Mouse (Mus musculus) left cerebral cortex, postnatal 14 days (tissue): ENCODE measurements around the gene Slc2a10. TPM values are rescaled to one million over a fixed set of nuclear protein-coding genes. Genes with fewer than 3 reads are reported as not detected.
A peak's percentile ranks its signal among the peaks of the same experiment; 100 is the strongest.

ENCODE experiments used
- DNase-seq, 2 experiments: peaks; one replicate each; pipeline ENCODE4 v3.0.0; 2021 to 2022; ENCODE audit warnings: low spot score in 2 of 2, mixed read lengths in 1 of 2
- intact Hi-C: fragments of 180-260 bp; cut with DNase I; formaldehyde crosslinking; loops from one replicate; pipeline ENCODE4 v1.15.1; 2025
- long read RNA-seq, 2 experiments: library from polyadenylated mRNA; stranded (forward); transcript quantifications; one replicate each; pipeline ENCODE4 v2.0.0; 2021
- total RNA-seq, 2 experiments: library from RNA; stranded (reverse); gene quantifications; 2 replicates each; pipeline ENCODE4 v1.2.3; 2021

Gene Slc2a10
- total RNA-seq: 1 to 10 TPM in 1 of 2 experiments, under 1 TPM in 1; 0.92 to 2.2 TPM
- long read RNA-seq, experiment 1, transcript Slc2a10-201 (5 exons, 3,544 nt): major isoform, 7 of 8 reads
- long read RNA-seq, experiment 1, partial matches to known transcripts: 1 of 8 reads
- long read RNA-seq, experiment 1, other reads (novel, unspliced or antisense): 0 of 8 reads
- long read RNA-seq, experiment 2, partial matches to known transcripts: 0 of 3 reads
- long read RNA-seq, experiment 2, other reads (novel, unspliced or antisense): 1 of 3 reads

DNA sequence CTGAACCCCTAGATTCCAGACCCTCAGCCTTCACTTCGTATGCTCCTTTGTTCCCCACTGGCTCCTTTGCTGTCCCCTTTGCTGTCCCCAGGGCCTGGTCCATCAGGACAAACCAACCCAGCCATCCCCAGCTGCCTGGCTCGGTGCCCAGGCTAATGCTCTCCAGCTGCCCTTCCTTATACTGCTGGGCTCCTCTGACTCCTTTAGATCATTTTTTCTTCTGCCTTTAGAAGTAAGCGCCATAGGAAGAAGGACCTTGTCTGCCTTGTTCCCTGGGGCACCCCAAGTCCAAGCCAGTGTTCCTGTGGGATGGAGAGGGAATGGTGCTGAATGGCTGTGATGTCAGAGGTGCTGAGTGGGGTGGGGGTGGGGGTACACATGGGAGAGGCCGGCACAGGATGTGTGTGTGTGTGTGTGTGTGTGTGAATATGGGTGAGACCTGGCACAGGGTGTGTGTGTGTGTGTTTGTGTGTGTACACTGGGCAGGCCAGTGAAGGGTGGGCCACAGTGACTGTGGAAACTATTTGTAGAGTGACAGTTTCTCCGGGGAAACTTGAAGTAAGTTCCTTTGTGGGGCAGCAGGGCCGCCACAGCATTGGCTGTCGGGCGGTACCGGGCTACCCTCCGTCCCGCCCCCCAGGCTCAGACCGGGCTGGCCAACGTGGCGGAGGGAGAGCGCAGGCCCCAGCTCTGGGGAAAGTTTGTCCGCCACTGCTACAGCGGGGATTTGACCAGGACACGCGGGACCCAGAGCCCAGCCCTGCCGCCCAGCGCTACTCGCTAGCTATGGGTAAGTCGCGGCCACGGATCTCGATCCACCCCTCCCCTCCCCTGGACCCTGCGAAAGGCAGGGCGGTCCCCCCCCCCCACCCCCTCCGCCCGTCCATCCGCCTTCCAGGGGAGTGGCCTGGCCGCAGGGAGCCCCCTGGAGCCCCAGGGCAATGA is at the start of gene Slc2a10:
Gene Slc2a10, plus strand, starts transcription at position 529 of the 945 bp plus-strand sequence.
- DNase-seq: no peak
- intact Hi-C loops: no loop called here

DNA sequence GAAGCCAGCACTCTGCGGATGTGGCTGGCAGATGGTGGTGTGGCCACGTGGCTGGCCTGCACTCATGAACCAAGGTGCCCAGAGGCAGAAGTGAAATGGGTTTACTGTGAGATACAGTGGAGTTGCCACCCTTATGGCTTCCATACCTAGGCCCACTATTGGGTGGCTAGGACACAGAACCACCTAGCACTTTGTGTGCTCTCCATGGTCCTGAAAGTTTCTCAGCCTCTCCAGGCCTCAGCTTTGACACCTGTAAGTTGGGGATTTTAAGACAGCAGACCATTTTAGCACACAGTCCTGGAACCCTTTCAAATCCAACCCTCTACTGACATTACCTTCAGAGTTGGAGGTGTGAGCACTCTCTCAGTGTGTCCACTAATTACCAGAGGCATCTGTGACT is 46.9 kb upstream of the Slc2a10 start:
- DNase-seq: no peak
- intact Hi-C loops: no loop called here

DNA sequence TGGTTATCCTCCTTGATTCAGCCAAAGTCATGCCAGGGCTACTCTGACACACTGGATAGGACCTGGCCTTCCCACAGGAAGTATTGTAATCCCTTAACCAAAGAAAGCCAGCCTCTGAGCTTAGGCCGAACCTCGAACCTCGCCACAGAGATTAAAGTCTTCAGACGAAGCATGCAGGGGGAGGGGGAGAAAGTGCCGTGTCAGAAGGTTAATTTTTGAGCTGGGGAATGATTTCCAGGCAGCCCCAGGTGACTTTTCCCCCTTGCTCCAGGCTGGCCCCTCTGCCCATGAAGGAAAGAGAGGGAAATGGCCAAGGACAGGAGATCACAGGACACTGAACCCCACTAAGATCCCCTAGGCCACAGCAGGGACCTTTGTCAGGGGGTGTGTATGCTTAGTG is 45.4 kb upstream of the Slc2a10 start:
- intact Hi-C loops: no loop called here
- DNase-seq: no peak

DNA sequence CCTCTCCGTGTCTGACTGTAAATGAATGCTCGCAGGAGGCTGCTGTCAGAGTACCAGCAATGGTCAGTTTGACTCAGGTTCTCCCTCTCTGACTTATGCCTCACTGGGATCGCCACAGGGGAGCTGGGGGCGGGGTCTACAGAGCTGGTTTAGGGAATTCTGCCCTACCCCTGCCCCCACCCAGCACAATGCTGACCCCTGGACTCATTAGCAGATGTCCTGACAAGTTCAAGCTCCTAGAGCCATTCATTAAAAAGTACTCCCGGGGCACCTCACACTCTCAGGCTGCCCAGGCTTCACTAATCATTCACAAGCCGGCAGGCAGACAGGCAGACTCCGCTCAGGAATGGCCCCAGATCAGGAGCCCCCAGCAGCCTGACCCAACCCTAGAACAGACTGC is 43.9 kb upstream of the Slc2a10 start:
- intact Hi-C loops: no loop called here
- DNase-seq: no peak

DNA sequence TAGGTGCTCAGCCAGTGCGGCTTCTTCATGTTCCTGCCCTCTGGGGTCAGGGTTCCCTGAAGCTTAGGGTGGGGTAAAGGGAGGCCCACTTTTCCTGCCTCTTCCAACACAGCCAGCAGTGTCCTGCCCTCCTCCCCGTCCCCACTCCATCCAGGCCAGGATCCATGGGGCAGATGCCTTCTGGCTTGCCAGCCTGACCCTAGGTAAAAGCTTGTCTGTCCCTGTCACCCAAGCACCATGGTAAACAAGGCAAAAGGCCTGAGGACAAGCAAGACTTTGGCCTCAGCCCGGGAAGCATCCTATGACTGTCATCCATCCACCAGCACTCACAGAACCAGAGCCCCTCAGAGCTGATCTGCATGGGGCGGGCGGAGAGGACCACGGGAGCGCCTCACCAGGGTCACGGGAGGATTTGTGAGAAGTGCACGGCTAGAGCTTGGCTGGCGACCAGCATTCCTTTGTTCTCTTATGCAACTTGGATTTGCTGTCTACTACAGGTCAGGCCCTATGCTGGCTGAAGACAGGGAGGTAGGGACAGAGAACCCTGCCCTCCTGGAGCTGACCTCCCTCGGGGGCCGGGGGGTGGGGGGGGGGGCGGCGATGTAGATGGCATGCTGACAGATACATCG is 35.6 kb upstream of the Slc2a10 start:
- intact Hi-C loops: no loop called here
- DNase-seq: no peak

DNA sequence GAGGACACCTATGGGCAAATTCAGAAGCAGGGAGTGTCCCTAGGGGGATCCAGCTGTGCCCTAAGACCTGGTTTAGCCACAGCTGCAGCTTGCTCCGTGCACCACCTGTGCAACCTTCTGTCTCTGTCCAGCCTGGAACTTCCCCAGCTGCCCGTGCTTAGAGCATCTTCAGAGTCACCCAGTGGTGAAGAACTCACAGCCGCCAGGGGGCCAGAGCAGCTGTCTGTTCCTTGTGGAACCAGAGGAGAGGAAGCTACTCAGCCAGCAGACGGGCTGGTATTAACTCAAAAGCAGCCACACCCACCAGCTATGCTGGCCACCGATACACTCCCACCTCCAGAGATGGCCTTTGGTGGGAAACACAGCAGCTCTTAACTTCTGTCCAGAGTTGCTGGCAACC is 33.4 kb upstream of the Slc2a10 start:
- intact Hi-C loops: no loop called here
- DNase-seq: no peak

DNA sequence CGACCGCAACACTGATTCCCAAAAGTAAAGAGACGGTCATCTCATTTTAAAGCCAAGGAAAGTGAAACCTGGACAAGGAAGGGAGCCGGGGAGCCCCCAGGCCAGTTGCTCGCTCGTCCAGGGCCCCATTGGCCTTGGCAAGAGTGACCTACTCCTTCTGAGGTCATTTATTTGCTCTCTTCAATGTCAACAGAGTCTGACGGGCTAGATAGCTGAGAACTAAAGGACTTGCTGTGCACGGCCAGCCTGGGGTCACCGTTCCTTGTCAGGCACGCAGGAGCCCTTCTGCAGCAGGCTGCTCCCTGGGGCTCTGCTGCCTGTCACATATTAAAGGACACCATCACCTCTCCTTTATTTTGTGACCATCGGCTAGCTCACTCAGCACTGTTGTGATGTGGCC is 31.6 kb upstream of the Slc2a10 start:
- DNase-seq: no peak
- intact Hi-C loops: no loop called here

DNA sequence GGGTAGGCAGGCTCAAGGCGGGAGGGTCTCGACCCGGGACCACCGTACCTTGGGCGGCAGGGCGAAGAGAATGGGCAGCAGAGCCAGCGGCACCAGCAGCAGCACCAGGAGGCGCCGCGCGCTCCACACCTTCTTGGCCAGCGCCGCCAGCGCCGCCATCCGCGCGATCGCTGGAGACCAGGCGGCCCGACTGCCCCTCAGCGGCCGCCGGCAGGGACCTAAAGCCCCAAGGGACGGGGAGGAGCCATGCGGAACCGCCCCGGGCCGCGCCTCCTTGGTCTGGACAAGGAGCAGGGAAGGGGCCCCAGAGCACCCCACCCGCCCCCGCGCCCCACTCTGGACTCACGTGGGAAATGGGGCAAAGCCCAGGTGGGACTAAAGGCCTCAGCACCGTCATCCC is 30.6 kb upstream of the Slc2a10 start, which contains the start of gene Slc13a3:
Gene Slc13a3, minus strand, starts transcription at position 228 of the 400 bp plus-strand sequence.
- no peak for DNase-seq
- intact Hi-C loops: no loop called here

DNA sequence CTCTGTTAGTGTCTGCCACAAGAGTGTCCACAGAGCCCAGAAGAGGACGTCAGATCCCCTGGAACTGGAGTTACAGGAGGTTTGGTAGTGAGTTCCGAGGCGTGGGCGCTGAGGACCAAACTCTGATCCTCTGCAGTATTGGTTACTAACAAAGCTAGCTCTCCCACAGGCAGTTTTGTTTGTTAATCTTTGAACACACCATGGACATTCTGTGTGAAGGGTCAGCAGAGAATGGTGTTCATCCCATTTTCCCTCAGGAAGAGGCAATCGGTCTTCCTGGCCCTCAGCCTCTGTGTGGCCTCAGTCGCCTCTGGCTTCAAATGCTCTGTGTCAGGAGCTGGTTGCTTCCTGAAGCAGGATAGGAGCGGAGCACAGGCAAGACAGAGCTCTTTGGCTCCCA is 28.2 kb upstream of the Slc2a10 start:
- DNase-seq: no peak
- intact Hi-C loops: no loop called here

DNA sequence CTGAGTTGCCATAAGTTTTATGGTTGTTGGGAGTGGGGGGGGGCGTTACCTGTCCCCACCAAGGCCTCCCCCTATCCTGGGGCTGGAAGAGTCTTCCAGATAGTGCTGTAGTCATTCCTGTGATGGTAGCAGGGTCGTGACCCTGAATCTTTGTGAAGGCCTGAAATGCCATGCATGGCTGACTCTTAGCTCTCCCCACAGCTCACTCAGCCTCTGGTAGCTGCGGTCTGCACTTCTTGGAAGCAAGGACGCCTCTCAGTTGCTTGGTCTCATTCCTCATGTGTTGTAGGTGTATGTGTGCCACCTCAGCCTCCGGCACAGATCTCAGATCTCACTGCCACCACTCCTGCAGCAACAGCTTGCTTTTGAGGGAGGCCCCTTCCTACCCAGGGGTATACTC is 27.7 kb upstream of the Slc2a10 start:
- intact Hi-C loops: no loop called here
- no peak for DNase-seq

DNA sequence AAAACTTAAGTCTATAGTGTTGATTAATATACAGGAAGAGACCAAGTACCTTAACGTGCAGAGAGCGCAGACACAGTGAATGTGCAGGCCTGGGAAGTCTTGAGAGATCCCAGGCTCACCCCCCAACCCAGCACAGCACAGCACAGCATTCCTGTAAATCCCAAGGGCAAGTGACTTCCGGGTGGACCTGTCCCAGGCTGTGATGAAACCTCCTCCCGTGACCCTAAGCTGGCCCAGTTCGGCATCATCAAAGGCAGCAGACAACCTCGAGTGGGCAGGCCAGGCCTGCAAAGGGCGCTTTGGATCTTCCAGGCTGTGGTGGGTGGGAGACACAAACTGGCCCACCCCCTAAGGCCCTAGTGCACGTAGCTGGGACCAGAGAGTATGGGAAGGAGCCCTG is 21.6 kb upstream of the Slc2a10 start:
- DNase-seq: no peak
- intact Hi-C loops: loop anchor here (10.0 kb wide), 1 partner anchor 407 kb away; no protein-coding TSS in a partner anchor

DNA sequence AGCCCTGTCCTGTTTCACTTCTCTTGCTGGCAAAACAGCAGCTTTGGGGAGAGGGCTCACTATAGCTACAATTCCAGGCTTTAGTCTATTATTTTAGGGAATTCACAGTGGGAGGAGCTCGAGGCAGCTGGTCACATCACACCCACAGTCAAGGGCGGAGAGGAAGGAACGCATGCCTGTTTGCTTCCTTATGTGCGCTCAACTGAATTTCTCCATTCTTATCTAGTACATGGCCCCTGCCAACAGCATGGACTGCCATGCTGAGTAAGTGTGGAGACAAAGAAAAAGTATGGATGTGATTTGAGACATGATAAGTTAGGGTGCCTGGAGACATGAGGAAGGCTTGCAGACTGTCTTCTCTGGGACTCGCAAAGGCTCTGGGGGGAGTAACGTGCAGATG is 19.4 kb upstream of the Slc2a10 start:
- no peak for DNase-seq
- intact Hi-C loops: loop anchor here (10.0 kb wide), 1 partner anchor 409 kb away; no protein-coding TSS in a partner anchor

DNA sequence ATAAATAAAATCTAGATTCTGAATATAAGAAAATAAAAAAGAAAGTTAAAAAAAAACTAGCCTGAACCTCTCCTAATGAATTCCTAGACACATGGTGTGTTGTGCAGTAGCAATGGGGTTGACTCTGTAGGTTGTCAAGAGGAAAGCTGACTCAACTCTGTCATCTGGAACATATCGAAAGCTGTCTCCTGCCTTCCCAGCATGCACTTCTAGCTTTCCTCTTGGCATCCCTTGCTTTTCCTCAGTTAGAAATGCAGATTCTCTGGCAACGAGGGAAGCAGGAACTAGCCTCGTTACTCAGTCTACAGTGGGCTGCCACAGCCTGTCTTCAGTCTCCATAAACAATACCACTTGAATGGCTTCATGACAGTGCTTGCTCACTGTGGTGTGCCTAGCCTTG is 17.8 kb upstream of the Slc2a10 start:
- DNase-seq: no peak
- intact Hi-C loops: loop anchor here (2.0 to 10.0 kb wide), 2 partner anchors 93 to 411 kb away; no protein-coding TSS in a partner anchor

DNA sequence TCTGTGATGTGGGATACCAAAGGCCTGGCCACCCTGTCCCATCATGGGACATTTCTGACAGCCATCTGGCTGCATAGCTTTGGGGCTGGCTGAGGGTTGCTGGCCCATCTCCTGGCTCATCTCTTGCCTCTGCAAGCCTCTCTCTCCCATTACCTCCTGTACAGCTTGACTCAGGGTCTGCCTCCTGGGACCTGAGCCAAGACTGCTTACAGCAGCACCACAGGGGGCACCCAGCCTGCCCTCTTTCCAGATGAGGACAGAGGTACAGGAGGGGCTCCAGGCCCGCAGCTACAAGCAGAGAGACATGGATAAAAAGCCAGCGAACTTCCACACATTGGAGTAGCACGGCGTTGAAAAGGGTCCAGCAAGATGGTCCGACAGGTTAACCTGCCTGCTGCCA is 17.2 kb upstream of the Slc2a10 start:
- intact Hi-C loops: loop anchor here (2.0 to 10.0 kb wide), 2 partner anchors 94 to 412 kb away; no protein-coding TSS in a partner anchor
- DNase-seq: no peak

DNA sequence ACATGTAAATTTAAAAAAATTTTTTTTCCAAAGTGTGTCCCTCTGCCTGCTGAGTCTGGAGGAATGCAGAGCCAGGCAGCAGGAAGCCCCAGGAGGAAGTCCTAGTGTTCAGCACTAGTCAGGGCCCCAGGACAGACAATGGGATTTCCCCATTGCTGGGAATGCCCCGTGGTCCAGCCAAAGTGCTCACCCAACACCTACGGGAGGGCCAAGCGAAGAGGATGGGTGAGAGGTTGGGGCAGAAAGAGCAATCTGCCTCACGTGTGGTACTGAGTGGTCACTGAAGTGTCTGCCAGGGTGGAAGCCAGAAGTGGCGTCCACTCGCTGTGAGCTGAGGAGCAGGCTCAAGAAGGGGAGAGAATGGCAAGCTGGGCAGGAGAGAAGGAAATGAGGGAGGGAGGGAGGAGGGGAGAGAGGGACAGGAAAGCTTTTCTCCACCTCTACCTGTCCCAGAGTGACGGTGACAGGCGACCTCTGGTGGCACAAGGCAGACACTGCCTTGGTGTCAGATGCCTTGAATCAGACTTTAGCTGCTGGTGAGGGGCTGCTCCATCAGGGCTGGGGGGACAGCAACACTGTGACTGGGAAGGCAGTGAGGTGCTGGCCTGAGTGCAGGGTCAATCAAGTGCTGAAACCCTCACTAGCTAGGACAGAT is 16.6 kb upstream of the Slc2a10 start:
- peak; percentile 69 to 76 for DNase-seq
- intact Hi-C loops: loop anchor here (2.0 to 10.0 kb wide), 2 partner anchors 94 to 412 kb away; no protein-coding TSS in a partner anchor

DNA sequence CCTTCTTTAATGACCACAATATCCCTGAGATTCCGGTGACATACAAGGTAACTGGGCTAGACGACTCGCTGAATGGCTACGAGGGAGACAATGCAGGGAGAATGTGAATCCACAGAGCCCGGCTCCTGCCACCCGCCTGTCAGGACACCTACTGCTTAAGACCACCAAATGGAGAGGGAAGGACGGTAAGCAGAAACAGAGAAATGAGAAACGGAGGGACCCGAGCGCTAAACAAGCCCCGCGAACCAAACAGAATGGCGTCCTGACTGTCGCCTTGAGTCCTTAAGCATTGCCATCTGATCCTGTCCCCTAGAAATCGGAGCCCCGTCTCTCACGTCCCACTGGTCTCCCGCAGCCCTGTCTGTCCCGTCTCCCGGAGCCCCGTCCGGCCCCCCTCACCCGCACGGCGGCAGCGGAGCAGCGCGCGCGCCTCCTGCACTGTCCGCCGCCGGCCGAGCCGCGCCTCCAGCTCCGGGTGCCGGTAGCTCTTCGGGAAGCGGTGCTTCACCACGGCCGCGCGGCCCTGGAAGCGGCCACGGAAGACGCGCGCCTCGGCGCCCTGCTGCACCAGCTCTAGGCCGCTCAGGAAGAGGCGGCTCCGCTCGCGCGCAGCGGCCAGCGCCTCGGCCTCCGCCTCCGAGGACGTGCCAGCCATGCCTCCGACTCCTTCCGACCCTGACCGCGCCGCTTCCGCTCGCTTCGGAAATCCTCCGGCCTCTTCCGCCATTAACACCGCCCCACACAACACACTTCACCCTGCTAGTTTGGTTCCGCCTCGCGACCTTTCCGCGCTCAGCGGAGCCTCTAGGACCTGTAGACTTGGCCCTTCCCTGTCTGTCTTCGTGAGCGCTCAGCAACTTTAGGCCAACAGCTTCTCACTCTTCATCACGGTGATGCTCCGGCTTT is 10.7 kb upstream of the Slc2a10 start, which contains the start of gene Trp53rka:
Gene Trp53rka, minus strand, starts transcription at position 677 of the 906 bp plus-strand sequence.
- intact Hi-C loops: no loop called here
- DNase-seq: peak; percentile 72 to 85

DNA sequence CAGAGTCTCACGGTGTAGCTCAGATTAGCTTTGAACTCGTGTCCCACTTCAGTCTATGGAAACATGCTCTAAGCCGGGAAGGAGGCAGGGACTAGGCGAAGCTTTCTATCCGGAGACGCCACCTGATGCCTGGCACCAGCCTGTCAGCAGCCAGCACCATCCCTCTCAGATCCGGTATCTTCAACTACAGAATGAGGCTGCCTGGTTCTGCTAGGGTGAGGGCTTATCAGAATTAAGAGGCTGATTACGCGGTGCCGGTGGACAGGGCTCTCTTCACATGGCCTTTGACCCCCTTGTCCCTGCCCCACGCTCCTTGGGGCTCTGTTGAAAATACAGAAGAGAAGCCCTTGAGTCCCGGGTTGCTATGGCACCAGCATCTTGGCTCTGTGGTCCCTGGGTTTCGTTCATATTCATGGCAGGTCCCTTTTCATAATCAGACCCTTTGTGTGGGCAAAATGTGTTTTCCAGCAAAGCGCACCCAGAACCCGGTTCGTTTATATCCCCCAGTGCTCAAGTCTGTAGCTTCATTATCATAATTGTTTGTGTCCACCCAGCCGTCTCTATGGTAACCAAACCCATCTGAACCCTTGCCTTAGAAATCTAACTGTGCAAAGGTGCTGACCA is 9.9 kb upstream of the Slc2a10 start:
- peak; percentile 59 to 80 for DNase-seq
- intact Hi-C loops: no loop called here

DNA sequence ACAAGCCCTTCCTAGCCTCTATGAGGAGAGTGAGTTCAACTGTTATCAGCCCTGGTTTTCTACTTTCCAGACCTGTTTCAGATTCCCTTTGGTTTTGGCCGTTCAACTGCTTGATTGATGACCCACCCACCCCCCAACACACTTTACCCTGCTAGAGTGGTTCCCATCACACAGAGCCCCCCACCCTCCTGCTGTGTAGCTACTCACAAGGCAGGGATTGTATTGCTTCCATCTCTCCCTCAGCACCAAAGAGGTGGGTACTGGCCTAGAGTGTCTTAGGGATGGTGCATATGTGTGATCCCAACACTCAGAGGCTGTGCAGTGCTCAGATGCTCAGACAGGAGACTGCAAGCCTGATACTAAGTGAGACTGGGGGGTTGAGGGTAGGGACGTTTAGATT is 9.1 kb upstream of the Slc2a10 start:
- intact Hi-C loops: no loop called here
- DNase-seq: no peak
